Mouse (Mus musculus) adrenal gland, adult 8-10 months (tissue): Measurements from ENCODE around the gene Trim66. TPM values are rescaled to one million over a fixed set of nuclear protein-coding genes. Genes with fewer than 3 reads are reported as not detected.

ENCODE experiments used
- DNase-seq: peaks from one replicate; pipeline ENCODE4 v3.0.0; 2022
- total RNA-seq, 4 experiments: library from RNA; stranded (reverse); gene quantifications; 2 replicates each; pipeline ENCODE4 v1.2.4; 2022

The Trim66 gene
- total RNA-seq, 4 experiments from 2014 or later: 0.17 to 0.42 (median 0.35) TPM

DNA sequence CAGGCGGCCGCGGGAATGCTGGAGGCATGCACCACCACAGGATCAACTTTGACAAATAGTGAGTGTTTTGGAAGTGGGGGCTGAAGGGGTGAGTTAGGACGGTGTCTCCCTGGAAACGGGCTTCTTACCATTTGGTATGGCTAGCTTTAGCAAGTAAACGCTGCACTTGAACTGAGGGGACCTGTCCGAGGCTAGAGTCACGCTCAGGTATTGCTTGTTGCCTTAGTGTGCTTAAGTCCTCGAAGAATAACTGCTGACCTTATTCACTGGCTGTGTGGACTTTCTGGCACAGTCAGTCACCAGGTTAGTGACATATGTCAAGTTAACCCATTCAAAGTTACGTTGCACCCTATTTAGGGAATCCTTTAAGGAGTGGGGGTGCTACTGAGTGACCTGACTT lies 12.0 kb upstream of the Trim66 start:
- no peak for DNase-seq

DNA sequence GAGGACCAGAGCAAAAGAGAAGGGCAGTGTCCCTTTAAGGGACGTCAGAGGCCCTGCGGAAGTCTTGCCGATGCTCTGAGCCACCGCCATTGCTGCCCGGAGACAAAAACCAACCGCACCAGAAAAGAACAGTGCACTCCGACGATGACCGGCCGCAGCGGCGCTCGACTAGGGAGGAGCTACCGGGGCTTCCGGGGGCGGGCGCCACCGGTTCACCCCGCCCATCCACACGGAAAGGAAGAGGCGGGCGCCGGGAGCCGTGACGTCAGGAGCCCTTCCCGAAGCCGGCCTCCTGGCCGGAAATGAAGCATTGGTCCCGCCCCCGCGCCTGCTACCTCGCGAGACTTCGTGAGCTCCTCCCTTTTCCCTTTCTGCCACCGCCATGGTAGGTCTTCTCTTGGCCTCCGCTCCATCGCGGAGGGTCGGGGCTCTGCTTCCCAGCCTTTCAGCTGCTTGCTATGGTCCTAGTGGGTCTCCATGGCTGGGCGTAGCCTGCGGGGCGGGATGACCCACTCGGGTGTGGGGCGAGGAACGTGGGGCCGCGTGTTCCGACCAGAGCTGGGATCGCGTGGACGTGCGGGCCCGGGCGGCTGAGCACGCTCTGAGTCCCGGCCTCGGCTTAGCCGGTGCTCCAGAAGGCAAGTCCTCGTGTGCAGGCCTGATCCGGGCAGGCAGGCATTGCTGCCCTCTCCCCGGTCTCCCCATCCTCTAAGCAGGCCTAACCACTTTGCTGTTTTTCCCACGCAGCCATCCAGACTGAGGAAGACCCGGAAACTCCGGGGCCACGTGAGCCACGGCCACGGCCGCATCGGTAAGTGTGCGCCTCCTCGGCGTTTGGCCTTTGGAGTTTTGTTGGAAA lies 11.1 kb upstream of the Trim66 start, which contains the start of gene Rpl27a:
Gene Rpl27a (plus strand): TSS at position 310 of the 859 bp plus-strand sequence.
- DNase-seq: peak; percentile 98

DNA sequence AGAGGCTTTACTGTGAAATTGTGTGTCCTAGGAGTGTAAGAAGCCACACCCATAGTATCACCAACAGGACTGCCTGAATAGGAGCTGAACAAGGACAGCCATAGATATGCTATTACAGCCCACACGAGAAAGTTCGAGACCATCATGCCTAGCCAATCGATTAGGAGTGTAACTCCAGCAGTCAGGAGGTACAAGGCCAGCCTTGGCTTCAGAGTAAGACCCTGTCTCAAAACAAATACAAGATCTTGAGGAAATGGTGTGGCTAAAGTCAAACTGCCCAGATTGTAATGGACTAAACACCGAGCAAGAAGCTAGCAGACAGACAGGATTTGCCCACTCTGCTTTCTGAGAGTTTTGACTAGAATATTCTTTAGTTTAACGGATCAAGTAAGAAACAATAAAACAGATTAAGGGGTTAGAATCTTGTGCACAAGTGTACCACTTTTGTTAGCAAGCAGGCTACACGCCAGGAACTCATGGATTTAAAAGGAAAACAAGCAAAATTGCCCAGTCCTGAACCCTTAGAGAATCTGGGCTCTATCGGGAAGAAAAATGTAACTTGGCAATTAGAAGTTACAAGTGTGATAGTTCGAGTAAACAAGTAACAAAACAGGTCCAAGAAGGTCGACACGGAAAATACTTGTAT lies 10.2 kb upstream of the Trim66 start:
- no peak for DNase-seq

DNA sequence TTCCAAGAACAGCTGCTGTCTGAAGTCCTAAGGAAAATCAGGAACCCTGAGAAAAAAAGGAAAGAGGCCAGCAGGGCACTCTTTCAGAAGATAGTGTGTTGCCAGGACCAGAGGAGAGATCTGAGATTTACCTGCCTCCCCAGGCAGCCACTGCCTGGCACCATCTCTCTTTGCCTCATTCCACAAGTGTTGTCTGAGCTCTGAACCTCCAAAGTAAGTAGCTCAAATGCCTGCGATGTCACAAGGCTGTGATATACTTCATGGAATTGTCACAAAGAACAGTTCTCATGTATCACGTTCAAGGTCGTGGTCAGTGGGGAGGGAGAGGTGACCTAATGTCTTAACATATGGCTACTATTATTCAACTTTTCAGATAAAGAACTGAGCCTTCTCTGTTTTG lies 8.6 kb upstream of the Trim66 start:
- no peak for DNase-seq

DNA sequence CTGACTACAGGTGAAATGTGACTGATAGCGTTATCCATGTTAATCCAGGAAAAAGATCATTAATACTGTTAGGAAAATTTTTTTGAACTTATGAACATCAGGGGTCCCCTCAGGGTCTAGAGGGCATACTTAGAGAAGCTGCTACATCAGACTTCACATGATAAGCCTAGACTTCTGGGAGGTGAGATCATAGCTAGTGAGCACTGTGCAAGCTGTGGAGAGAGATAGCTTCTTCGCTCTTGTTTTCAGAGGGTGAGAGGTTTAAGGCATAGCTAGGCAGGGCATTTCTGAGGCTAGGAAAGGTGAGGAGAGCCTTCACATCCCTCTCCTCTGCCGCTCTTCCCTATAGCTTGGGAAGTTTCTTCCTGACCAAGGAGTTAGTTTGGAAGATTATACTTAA lies 3.9 kb upstream of the Trim66 start:
- no peak for DNase-seq

DNA sequence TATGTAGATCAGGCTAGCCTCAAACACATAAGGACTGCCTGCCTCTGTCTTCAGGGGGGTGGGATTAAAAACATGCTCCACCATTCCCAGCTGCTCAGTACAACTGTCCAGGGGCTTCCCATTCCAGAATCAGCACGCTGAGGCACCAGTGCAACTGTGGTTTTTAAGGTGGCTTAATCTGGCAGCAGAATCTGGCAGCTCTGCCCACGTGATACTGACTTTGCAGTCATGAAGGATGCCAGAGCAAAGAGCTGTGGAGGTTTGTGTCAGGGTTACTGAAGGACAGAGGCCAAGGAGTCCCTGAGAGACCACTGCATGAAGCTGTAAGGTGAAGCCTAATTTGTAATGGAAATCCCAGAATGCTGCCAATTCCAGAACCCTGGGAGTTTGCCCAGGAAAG lies 2.9 kb upstream of the Trim66 start:
- no peak for DNase-seq

DNA sequence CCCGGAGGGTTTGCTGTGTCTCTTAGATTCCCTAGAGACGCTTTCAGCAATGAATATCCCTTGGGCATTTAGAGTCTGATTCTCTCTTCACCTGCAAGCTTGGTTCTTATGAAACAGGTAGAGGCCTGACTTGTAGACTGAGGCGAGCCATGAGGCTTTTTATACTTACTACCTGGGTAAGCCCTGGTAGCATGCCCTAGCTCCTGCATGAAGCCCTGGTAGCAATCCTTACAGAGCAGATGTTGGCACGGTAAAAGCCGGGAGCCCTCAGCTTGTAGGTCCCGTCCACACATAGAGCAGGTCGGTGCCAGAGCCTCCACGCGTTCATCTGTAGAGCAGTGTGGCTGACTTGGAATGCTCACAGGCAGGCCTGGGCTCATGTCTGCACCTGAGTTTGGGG lies 362 bp downstream of the Trim66 start:
- no peak for DNase-seq

DNA sequence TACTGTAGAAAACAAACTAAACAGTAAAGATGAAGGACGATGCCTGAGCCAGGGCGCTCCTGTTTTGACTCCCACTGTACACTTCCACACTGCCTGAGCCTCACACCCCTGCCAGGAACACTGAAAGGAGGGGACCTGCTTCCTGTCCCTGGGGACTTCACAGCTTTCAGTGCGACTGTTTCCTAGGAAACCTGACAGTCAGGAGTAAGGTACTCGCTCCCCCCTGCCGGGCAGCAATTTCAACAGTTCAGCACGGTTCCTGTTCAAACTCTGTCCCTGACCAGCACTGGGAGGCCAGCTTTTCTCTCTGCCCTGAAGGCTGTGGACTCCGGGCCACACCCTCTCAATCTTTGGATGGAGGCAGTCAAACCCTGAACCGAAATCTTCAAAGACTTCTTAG lies 815 bp downstream of the Trim66 start:
- DNase-seq: no peak

DNA sequence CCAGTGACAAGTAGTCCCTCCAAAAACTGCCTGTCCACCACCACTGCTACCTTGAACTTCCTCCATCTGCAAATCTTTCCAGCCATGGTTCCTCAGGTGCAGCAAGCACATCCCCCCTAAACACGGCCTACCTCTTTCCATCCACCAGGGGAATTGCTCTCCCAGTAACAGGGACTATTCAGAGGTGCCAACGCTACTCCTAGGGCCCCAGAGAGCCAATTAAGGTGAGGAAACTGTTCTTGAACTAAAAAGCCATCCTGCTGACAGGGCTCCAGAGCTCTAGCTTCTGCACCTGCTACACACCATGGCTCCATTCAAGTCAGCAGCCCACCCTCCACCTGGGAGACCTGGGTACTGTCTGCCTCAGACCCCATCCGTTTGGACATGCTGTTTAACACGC lies 10.4 kb downstream of the Trim66 start:
- no peak for DNase-seq

DNA sequence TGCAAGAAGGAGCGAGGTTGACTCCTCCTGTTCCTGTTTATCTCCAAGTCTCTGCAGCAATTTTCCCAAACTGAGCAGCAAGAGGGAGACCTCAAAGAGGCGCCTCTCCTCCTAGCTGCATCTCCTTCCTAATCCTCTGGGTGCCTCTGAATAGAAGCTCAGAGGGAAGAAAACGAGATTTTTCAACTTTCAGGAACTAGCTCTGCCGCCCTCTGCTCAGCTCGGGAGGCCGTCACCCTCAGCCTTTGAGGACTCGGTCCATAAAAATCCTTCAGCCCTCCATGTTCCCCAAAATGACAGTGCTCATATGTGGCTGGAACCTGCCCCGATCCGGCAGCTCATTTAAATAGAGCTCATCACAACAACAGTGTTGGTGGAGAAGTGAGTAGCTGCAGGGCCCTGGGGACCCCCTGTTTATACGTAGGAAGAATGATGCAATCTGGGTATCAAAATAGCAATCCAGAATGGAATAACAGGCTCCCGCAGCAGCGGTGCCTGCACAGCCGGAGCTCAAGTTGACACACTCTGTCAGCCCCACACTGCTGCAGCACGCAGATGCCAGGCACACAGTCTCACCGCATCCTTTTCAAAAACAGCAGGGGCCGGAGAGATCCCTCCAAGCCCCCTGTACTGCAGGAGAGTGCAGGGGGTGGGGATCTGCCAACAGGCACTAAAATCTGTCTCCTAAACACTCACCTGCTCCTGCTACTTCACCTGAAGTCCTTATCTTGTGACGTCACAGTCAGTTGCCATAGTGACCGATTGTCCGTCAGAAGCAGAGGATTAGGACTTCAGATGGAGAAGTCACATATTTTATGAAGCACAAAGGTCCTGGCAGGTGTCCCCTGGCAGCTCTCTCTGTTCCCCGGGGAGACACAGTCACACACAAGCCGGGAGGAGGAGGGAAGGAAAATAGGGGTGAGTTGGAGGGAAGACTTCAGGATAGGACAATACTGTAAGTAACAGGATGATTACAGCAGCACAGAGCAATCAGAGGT lies 14.3 kb downstream of the Trim66 start:
- DNase-seq: no peak

DNA sequence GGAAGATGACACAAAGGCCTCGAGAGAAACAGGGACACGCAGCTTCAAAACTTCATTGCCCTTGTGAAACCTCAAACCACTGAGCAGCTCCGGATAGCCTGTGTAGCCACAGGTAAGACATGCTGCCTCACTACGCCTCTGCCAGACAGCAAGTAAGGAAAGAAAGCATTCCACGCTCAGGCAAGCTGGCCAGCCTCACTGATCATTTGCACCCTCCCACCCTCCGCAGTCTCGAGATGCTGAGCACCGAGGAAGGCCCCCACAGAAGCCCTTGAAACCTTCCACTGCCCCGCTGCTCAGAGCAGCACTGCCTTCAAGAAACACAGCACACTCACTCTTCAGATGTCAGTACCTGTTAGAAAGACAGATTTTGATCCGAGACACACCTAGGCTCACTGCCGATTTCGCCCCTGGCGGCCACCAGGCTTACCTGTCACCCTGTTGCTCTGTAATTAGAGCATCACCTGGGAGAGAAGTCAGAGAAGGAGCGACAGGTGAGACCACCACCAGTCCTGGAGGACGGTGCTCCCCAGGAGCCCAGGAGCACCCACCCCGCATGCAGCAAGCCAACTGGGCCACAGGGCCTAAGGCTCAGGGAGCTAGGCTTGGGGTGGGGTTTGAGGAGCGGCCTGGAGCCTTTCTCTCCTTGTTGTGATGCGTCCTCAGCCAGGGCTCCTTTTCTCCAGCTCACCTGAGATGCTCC lies 15.2 kb downstream of the Trim66 start:
- DNase-seq: no peak

DNA sequence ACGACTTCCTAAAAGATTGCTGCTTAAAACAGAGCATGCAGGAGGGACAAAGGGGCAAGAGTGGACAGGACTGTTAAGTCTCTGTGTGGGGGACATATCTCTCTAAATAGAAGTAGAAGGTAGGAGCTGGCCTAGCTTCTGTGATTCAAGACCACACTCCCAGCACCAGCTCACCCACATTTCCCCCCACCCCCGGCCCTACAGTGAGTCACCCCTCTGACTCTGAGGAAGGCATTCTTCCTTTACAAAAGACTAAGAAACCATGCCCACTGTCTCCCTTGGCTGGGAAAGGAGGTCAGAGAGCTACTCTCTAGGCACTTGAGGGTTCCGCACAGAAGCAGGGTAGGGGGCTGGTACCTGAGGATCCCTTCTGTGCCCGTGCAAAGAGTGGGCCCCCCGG lies 23.7 kb downstream of the Trim66 start:
- no peak for DNase-seq

DNA sequence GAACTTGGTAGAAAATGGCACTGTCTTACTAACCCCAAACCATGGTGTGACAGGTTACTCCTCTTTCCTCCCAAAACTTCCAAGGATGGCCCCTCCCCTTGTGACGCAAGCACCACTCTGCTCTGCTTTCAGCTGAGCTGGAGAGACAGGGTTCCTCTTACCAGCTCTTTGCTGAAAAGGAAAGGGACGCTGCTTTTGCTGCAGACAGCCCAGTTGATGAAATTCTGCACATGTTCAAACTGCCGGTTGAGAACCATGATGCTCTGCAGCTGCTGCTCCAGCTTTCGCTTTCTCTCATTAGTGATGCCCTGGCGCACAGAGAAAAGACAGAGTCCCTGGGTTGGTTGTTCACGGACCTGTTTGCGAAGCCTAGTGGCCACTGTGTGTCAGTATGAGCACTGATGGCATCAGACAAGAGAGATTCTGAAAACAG lies 27.2 kb downstream of the Trim66 start:
- DNase-seq: no peak

DNA sequence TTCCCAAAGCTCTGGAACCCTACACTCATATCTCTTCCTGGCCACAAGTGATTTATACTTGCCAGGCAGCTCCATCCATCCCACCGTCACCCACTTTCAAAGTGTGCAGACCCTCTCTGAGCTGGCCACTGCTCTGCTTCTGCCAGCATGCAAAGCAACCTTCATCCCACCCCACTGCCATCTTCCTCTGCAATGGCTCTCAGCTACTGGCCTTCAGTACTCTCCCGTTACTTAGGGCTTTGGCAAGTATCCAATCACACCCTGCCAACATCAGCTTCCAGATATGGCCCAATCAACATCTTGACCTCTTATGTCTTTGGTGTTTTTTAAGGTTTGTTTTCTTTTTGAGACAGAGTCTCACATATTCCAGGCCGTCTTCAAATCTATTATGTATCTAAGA lies 30.0 kb downstream of the Trim66 start:
- DNase-seq: no peak

DNA sequence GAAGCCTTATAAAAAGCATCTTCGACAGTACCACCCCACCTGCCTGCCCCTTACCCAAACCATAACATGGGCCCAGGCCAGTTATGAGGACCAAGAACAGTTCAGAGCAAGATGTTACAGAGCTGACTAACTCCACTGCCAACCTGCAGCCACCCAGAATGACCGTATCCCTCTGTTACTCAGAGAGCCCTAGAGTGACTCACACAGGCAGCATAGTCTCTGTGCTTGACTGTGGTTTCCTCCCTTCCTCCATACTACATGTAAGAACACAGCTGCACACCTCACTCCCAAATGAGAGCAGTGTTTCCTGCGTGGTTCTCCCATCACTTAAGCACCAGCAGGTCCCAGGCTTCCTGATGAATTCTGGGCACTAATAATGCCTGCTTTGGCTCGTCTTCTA lies 37.2 kb downstream of the Trim66 start:
- no peak for DNase-seq

DNA sequence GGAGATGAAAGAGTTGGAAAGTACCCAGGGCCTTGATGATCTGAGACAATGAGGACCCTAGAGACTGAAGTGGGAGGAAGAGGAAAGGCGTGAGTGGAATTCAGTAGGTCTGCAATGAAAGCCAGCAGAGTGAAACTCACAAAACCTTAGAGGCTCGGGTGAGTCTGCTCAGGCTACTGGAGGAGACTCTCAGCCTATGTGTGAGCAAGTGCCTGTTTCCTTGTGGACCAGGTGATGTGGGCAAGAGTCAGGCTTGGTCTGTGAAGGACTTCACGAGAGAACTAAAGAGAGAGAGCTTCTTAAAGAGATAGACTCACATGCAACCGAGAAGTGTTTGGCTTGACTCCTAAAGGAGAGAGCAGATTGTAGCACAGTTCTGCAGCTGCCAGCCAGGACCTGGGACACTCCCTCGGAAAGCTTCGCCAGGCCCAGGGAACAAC lies 39.7 kb downstream of the Trim66 start:
- DNase-seq: no peak

DNA sequence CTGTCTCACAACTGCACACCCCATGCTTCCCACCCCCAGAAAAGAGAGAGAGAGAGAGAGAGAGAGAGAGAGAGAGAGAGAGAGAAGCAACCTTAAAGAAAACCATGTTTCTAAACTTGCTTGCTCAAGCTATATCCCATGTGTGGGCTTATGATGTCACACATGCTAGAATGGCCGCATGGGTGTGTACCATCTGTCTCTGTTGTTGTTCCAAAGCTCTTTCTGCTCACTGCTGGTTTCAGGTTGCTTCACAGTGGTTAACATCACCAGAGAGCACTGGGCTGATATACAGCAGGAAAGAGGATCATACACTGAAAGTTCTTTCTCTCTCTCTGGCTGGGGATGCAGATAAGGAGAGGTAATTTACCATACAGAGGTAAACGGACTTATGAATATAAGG lies 40.3 kb downstream of the Trim66 start:
- DNase-seq: no peak

DNA sequence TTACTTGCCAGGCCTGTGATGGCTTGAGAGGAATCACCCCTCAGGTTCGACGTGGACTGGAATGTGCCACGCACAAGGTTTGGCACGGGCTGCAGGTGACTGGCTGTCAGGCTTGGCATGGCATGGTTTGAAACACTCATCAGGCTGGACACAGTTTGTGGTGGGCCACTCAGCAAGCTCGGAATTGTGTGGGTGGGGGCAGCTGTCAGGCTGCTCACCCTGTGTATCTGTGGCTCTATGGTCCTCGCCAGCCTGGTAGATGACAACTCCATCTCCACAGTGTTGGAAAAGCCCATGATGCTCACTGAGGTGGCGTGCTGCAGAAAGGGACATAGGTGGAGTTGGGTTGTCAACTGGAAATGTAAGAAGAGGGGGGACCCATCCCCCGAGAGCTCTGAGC lies 47.2 kb downstream of the Trim66 start:
- no peak for DNase-seq

DNA sequence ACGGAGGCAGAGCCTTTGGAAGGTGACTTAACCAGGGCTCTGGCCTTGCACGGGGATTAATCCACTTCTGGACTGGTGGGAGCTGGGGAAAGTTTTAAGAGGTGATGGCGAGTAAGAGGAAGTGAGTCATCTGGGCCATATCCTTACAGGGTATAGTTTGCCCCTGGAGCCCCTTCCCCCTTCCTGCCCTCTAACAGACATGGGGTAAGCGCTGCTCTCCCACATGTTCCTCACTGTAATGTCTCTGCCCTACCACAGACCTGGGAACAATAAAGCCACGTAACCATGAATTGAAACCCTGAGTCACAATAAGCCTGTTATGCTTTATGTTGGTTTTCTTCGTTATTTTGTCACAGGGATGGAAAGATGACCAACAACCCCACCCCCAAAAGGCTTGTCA lies 51.4 kb downstream of the Trim66 start:
- no peak for DNase-seq

DNA sequence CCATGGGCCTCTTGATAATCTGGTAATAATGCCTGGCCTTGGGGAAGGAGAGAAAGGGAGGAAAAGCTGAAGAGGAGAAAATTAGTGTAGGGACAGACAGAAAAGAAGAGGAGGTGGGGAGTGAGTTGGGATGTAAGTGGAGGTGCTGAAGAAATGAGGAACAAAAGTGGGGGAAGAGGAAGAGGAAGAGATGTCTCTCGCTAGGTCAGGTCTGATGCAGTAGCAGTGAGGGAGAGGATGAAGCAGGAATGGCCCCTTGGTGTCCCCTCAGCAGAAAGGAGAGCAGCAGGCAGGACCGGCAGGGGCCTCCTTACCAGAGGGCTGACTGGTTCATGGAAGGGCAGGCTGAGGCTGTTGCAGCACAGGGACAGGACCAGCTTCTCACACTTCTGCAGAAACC lies 52.2 kb downstream of the Trim66 start:
- no peak for DNase-seq

DNA sequence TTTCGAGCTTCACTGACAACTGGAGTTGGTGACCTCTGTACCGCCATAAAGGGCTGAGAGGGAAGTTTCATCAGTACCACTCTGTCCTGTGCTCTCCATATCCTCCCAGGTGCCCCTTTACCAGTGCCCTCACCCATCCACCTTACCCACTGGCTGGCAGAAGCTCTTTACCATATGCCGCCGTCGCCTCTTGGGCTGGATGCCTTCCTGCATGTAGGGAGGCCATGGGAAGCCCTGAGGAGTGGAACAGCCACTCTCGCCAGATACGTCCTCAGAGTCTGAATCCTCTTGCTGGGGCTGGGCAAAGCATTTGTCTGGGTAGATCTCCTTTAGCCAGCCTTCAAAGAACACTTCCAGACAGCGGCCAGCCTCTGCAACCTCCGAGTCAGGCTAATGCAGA lies 53.1 kb downstream of the Trim66 start:
- DNase-seq: no peak

DNA sequence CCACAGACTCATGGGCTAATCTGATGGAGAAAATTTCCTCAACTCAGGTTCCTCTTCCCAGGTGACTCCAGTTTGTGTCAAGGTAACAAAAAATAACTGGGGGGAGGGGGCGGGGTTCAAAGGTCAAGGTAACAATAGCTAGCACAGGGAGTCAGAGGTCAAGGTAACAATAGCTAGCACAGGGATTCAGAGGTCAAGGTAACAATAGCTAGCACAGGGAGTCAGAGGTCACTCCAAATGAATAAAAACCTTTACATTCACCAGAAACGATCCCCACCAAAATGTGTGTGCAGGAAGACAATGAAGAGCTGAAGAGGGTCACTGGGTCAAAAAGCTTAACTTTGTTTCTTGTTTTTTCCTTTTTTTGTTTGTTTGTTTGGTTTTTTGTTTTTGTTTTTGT lies 59.9 kb downstream of the Trim66 start:
- no peak for DNase-seq
